Comparison of ENCODE assay signal across 9 mouse cellular contexts in genomic region chr2:38710304-38711241, GRCm38 (mm10). TPM values are rescaled to one million over a fixed set of nuclear protein-coding genes. Genes with fewer than 3 reads are reported as not detected.
A peak's percentile ranks its signal among the peaks of the same experiment; 100 is the strongest.
DNase-seq lines count a peak whose midpoint lies in the region; ATAC-seq and TF ChIP-seq lines count a peak whose summit lies in the region.
"Had no signal": no experiment of that assay in that cellular context is flagged by ENCODE, and none has a peak within 500 bp of the region (broad histone marks: within the 10 kb centered on the region; RNA-seq: fewer than 3 reads in every experiment).

No protein-coding gene starts in this region.

- peak; percentile 36 for ATAC-seq in heart, embryonic 15.5 days (replicated peaks; ENCODE audit: insufficient number of reproducible peaks, insufficient read depth, low FRiP score, low read depth)
- ATAC-seq in kidney, postnatal 0 days (replicated peaks; ENCODE audit: low FRiP score, low read depth), result peak; percentile 26; the same call in 1 of the 2 replicates
- ATAC-seq in midbrain, embryonic 16.5 days, result peak; percentile 43; the same call in 1 of the 2 replicates

- H3K27me3 ChIP-seq in heart, embryonic 15.5 days, result peaks cover 95% of the 10 kb centered on the region
- H3K27me3 ChIP-seq in kidney, postnatal 0 days (ENCODE audit: insufficient read depth, low read length), result peaks cover 59% of the 10 kb centered on the region
- peaks cover 68% of the 10 kb centered on the region for H3K27me3 ChIP-seq in midbrain, embryonic 16.5 days (ENCODE audit: control insufficient read depth, insufficient read depth, low read depth, low read length)

- H3K9ac ChIP-seq in heart, embryonic 15.5 days, result peak overlapping the region; percentile 23; the same call in 1 of the 2 replicates
- no peak overlapping the region for H3K9ac ChIP-seq in kidney, postnatal 0 days (ENCODE audit: low read depth, low read length)
- no peak overlapping the region; the same call in 1 of the 2 replicates for H3K9ac ChIP-seq in midbrain, embryonic 16.5 days (ENCODE audit: low read depth, low read length)

- peak overlapping the region; percentile 57 for H3K4me2 ChIP-seq in heart, embryonic 15.5 days
- H3K4me2 ChIP-seq in kidney, postnatal 0 days (ENCODE audit: low read length), result peak overlapping the region; percentile 51
- peak overlapping the region; percentile 43 for H3K4me2 ChIP-seq in midbrain, embryonic 16.5 days (ENCODE audit: low read length)

- intact Hi-C loops in gastrocnemius, adult 2 months (cut with DNase I), result no loop called here

- H3K36me3 ChIP-seq in heart, embryonic 15.5 days, result no peaks in the 10 kb centered on the region
- H3K36me3 ChIP-seq in kidney, postnatal 0 days (ENCODE audit: insufficient read depth, low read length), result no peaks in the 10 kb centered on the region
- no peaks in the 10 kb centered on the region for H3K36me3 ChIP-seq in midbrain, embryonic 16.5 days (ENCODE audit: control insufficient read depth, insufficient read depth, low read length)

- peak; percentile 31 for DNase-seq in gastrocnemius, adult 2 months
- no peak for DNase-seq in gastrocnemius, adult 18-20 months (ENCODE audit: low spot score)
- DNase-seq in kidney, postnatal 0 days (ENCODE audit: low spot score), result no peak
- no peak for DNase-seq in thymus, postnatal 14 days
- DNase-seq in natural killer cell, adult 2 months (ENCODE audit: low spot score in 2 of 2), result no peak

- no peaks in the 10 kb centered on the region for H3K4me1 ChIP-seq in bone marrow macrophage, adult 2 months (ENCODE audit: control insufficient read depth, insufficient read depth, low read length)
- H3K4me1 ChIP-seq in heart, embryonic 15.5 days (replicated peaks), result peaks cover 26% of the 10 kb centered on the region
- H3K4me1 ChIP-seq in kidney, postnatal 0 days (replicated peaks; ENCODE audit: insufficient read depth, low read length), result peaks cover 21% of the 10 kb centered on the region; the same call in 1 of the 2 replicates
- peaks cover 15% of the 10 kb centered on the region for H3K4me1 ChIP-seq in midbrain, embryonic 16.5 days (ENCODE audit: control insufficient read depth, insufficient read depth, low read length)

- no peak overlapping the region for H3K27ac ChIP-seq in gastrocnemius, adult 2 months
- H3K27ac ChIP-seq in bone marrow macrophage, adult 2 months (ENCODE audit: insufficient read depth, low read depth, low read length), result no peak overlapping the region
- no peak overlapping the region for H3K27ac ChIP-seq in heart, embryonic 15.5 days
- H3K27ac ChIP-seq in kidney, postnatal 0 days, result no peak overlapping the region
- H3K27ac ChIP-seq in midbrain, embryonic 16.5 days (ENCODE audit: low read length), result no peak overlapping the region

- no peak for TF ChIP-seq CTCF in gastrocnemius, adult 2 months (IDR thresholded peaks at IDR 0.05)
- TF ChIP-seq CTCF in bone marrow macrophage, adult 2 months (IDR thresholded peaks at IDR 0.05; ENCODE audit: low read depth, low read length), result no peak
- TF ChIP-seq CTCF in kidney, postnatal 0 days (IDR thresholded peaks at IDR 0.05; ENCODE audit: low read depth), result no peak

- TF ChIP-seq POLR2A in bone marrow macrophage, adult 2 months (IDR thresholded peaks at IDR 0.05; ENCODE audit: borderline replicate concordance, low read depth, low read length), result no peak

- H3K9me3 ChIP-seq in heart, embryonic 15.5 days (replicated peaks), result no peaks in the 10 kb centered on the region
- H3K9me3 ChIP-seq in kidney, postnatal 0 days (replicated peaks; ENCODE audit: low read length), result no peaks in the 10 kb centered on the region
- no peaks in the 10 kb centered on the region for H3K9me3 ChIP-seq in midbrain, embryonic 16.5 days (replicated peaks; ENCODE audit: control insufficient read depth, low read length, poor library complexity, severe bottlenecking)

- H3K4me3 ChIP-seq in gastrocnemius, adult 2 months, result peak overlapping the region; percentile 41
- H3K4me3 ChIP-seq in bone marrow macrophage, adult 2 months (ENCODE audit: insufficient read depth, low read length), result peak overlapping the region; percentile 14
- H3K4me3 ChIP-seq in heart, embryonic 15.5 days, result peak overlapping the region; percentile 34
- peak overlapping the region; percentile 24 for H3K4me3 ChIP-seq in kidney, postnatal 0 days (replicated peaks; ENCODE audit: low read depth, low read length)
- peak overlapping the region; percentile 20; the same call in 1 of the 2 replicates for H3K4me3 ChIP-seq in midbrain, embryonic 16.5 days (ENCODE audit: low read depth, low read length)
- H3K4me3 ChIP-seq: erythroblast, embryonic 14.5 days had no signal

- WGBS in heart, embryonic 15.5 days, result under 1% methylated on average over 75 of the region's 75 CpGs
- WGBS in kidney, postnatal 0 days, result 2% methylated on average over 75 of the region's 75 CpGs
- 1% methylated on average over 75 of the region's 75 CpGs for WGBS in midbrain, embryonic 16.5 days

RNA-seq across cellular contexts. Expression of gene Nr5a1, which starts 3.8 kb away (rescaled TPM):
- not detected for total RNA-seq in gastrocnemius, adult 2 months (2021)
- not detected for total RNA-seq in gastrocnemius, adult 18-20 months (2021)
- polyA plus RNA-seq in bone marrow macrophage, adult 2 months (2012; ENCODE audit: insufficient read depth, insufficient read length, missing spikeins), result not detected in 2 replicates
- polyA plus RNA-seq in heart, embryonic 15.5 days (2015; fragmentation: Nextera tagmentation; extraction: Ambion mirVana), result 0.04 TPM in 1 of 2 replicates, not detected in the other
- polyA plus RNA-seq in kidney, postnatal 0 days (2015; fragmentation: Nextera tagmentation; extraction: Ambion mirVana), result 0.36 and 0.56 TPM in 2 replicates
- 0.25 and 1.5 TPM in 2 replicates for polyA plus RNA-seq in midbrain, embryonic 16.5 days (2015; fragmentation: Nextera tagmentation; extraction: Ambion mirVana)
- polyA plus RNA-seq: erythroblast, embryonic 14.5 days had no signal
